Mouse (Mus musculus) layer of hippocampus, adult 9-10 months (tissue): ENCODE results near the gene Krtap28-13.
A peak's percentile ranks its signal among the peaks of the same experiment; 100 is the strongest.

Experiments
- DNase-seq: peaks from one replicate; pipeline ENCODE4 v3.0.0; 2022; ENCODE audit warnings: low spot score

The Krtap28-13 gene

DNA sequence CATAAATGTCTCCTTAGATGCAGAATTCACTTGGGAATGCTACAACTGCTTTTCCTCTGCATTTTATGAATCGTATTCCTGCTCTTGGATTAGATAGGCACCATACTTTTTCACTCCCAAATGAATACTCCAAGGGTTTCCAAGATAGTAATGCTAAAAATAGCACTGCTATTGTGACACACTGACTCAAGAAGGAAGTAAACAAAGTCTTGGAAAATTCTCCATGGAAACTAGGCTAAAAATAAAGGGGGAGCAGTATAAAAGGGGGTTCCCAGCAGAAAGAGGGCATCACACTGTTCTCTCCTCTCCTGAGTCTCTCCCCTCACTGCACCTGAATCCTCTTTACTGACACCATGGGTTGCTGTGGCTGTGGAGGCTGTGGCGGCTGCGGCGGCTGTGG is at the start of gene Krtap28-13:
Krtap28-13 (plus strand) TSS at position 288 of the 400 bp plus-strand sequence.
- no peak for DNase-seq

DNA sequence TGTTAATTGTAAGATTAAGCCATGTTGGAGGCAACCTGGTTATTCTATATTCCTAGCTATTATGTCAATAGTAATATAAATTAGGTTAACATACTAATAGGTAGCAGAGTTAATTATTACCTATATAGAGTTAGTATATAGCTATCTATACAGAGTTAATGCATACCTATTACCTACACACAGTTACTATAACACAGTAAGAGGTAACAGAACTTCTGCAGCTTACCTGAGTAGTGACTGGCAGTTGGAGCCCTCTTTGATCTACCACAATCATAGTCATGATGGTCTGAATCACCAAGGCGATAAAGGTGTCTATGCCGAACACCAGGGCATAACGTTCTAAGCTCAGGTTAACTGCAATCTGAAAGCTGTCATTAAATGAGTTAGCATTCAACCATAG is 46.3 kb upstream of the Krtap28-13 start:
- no peak for DNase-seq

DNA sequence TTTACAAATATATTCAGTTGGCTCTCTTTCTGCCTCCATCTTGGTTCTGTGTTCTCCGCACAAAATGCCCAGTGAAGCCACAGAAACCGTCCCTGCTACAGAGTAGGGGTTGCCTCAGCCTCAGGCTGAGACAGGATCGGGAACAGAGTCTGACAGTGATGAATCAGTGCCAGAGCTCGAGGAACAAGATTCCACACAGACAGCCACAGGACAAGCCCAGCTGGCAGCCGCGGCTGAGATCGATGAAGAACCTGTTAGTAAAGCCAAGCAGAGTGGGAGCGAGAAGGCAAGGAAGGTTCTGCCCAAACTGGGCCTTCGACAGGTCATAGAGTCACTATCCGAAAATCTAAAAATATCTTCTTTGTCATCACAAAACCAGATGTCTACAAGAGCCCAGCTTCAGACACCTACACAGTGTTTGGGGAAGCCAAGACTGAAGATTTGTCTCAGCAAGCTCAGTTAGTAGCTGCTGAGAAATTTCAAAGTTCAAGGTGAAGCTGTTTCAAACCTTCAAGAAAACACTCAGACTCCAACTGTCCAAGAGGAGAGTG is 45.3 kb upstream of the Krtap28-13 start:
- DNase-seq: no peak

DNA sequence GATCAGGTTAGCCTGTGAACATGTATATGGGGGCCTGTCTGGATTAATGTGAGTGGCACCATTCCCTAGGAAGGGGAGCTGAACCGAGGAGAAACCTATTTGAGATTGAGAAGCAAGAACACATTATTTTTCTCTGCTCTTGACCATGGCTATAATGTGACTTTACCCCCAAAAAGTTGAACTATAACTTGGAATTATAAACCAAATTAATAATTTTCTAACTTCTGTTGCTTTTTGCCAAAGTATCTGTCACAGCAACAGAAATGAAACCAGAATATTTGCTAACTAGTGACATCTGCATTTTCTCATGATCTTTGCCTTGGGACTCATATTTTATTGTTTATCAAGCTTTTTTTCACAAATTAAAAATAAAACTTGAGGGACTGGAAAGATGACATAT is 44.2 kb upstream of the Krtap28-13 start:
- no peak for DNase-seq

DNA sequence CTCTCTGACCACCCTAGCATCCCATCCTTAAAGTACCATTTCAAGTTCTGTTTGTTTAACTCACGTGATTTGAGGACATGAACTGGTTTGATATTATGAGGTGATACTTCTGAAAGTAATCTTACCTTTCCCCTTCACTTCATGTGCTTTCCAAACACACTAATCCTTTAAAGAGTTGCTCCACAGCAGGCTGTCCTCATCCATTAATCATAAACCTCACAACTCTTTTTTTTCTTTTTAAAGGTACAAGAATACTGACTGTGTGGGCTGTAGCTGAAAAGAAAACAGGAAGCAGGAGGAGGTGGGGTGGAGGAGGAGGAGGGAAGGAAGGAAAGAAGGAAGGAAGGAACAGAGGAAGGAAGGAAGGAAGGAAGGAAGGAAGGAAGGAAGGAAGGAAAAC is 28.8 kb upstream of the Krtap28-13 start:
- no peak for DNase-seq

DNA sequence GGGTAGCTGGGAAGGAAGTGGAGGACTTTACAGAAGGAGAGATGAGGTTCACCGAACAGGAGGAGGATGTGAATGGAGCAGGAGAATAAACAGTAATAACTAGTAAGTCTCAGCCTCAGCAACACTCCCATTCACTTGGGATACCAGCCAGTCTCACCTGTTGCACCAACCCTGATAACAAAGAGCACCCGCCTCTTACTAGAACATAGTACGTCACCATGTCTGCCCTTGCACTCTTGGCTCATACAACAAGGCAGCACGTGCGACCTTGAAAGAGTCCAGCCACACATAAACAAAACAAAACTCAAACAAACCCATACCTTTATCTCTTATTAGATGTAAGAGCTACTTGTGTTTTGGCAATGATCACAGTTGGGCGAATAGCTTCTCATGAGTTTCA is 28.2 kb upstream of the Krtap28-13 start:
- no peak for DNase-seq

DNA sequence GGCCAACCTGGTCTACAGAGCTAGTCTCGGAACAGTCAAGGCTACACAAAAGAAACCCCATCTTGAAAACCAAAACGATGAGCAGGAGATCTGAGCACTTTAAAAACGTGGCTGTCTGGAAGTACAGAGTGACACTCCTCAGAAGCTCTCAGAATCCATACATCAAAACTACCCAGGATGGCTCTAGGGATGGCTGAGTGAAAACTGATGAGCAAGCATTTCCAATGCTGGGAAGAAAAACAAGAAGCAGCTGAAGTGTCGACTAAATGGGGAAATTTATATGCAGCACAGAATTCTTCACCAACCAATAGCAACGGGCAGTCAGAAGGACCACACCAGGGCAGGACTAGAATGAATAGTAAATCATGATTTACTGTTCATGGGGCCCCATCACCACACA is 26.2 kb upstream of the Krtap28-13 start:
- no peak for DNase-seq

DNA sequence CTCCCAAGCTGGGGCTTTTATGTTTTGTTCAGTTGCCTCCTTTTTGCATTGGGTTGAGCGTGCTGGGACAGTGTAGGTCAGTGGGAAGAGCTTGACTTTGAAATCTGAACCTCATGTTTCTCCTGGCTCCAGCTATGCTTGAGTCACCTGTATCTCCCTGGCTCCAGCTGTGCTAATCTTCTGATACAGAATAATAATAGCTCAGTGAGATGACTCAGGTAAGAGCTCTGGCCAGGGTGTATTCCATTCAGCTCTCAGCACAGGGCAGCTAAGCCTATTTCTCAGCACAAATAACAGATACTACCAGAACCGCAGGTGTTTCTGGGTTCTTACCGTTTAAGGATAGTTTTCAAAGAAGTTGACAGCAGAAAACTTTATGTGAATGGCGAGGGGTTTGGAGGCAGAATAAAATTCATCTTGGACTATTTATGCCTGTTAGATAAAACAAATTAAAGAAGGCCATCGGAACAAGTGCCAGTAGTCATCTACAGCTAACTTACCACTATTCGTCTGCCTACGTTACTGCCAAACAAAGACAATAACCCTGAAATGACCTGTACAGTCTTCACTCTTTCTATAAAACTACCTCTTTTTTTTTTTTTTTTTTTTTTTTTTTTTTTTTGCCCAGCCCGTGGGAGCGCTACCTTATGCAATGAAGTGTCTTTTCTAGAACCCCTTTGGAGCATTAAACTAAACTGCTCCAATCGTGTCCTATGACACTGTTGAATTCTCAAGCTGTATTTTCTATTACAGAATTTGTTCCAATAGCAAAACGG is 23.6 kb upstream of the Krtap28-13 start:
- no peak for DNase-seq

DNA sequence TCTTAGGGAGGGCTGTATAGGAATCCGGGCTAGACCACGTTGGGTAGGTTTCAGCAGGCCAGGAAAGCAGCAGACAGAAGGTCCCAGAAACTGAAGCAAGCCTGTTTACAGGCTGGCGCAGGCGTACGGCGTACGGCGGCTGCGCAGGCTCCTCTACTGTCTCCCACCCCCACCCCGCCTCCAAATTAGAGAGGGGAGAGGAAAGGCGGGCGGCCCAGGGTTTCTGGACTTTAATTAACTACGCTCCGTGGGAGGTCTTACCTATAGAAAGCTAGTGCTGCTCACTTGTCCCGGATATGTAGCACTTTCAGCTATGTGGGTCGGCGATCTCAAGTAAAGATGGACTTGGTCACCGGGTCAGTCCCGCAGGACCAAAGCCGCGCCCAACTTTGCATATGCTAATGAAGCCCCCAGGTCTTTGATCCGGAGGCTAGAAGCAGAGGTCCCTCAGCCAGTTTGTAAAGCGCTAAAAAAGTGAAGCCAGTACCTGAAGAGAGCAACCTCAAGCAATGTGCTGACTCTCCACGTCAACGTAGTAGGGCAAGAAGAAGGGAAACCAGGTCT is 22.5 kb upstream of the Krtap28-13 start, which contains the start of gene Slc19a3:
Slc19a3 (minus strand) TSS at position 340 of the 564 bp plus-strand sequence.
- DNase-seq: no peak

DNA sequence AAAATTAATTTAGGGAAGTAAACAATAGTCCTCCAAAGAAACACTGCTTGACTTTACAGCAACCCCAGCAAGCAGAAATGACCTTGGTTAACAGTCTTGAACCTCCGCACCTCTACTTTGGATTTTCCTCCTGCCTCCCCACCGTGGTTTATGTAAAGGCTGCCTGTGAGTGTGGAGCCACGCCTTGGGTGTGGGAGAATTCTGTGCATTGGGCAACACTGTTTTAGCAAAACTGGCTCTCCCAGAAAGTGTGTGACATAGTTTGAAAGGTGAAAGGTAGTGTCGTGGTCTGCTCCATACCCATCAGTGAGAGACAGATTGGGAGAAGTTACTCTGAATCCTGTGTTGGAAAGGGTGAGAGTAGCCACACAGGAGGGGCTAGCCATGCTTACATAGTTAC is 21.6 kb upstream of the Krtap28-13 start:
- DNase-seq: no peak

DNA sequence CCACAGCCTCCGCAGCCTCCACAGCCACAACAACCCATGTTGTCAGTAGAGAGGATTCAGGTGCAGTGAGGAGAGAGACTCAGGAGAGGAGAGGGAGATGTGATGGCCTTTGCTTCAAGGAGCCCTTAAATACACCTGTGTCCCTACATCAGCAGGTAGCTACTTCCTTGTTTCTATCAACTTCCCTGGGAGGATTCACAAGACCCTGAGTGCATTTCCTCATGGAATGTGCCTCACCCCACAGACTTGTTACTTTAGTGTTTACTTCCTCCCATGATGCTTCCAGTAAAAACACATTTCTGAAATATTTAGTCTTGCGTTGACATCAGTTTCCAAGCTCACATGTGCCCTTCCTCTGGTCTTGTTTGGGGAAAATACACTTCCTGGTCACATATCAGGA is 18.4 kb upstream of the Krtap28-13 start, which contains the start of gene Krtap28-10:
Krtap28-10 (minus strand) TSS at position 101 of the 400 bp plus-strand sequence.
- DNase-seq: no peak

DNA sequence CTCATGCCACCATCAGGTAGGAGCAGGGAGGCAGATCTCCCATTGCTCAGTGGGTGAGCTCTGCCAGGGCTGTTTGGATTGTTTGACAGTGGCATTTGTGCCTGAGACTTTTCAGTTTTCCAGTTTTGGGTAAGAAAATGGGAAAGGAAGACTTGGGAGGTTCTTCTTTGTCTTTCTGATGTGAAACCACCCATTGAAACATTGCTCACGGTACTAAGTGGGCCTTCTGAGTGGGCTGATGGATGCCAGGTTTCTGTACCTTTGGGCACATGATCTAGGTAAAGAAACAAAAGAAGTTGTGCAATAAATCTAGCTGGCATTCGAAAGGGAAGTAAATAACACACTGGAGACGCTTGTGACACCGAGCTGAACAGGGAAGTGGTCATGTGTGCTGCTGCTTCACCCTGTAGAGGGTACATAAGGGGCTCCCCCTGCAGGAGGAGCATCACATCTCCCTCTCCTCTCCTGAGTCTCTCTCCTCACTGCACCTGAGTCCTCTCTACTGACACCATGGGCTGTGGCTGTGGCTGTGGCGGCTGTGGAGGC is 15.8 kb upstream of the Krtap28-13 start, which contains the start of gene Gm47969:
Gm47969 (plus strand) TSS at position 51 of the 546 bp plus-strand sequence.
- no peak for DNase-seq

DNA sequence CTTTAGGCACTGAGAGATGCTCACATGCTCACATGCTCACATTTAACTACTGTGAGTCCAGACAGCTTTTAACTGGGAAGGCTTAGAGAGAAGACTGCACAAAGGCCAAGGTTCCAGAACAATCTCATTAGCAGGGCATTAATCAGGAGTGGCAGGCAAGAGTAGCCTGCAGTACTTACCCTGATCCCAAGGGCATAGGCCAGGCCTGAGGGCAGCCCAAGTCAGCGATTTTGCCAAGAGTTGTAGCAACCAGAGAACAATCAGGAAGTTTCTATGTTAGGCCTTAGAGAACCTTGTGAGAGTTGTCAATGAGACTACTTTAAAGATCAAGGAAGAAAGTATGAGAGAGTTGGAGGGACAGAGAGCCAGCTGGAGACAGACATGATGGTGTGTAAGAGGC is 2.2 kb upstream of the Krtap28-13 start:
- no peak for DNase-seq

DNA sequence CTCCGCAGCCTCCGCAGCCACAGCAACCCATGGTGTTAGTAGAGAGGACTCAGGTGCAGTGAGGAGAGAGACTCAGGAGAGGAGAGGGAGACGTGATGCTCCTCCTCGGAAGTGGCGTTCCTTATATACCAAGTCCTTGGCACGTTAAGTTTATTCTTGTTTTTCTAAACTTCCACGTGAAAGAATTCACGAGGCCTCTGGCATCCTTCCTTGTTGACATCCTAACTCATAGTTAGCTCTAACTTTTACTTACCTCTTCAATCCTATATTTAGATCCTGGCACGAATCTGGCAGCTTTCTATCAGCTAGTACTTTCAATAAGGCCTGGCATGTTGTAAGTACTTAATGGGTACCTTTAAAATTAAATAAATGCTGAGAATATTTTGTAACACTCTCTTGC is 1.5 kb upstream of the Krtap28-13 start, which contains the start of gene A030005K14Rik:
A030005K14Rik (minus strand) TSS at position 101 of the 400 bp plus-strand sequence.
- DNase-seq: no peak

DNA sequence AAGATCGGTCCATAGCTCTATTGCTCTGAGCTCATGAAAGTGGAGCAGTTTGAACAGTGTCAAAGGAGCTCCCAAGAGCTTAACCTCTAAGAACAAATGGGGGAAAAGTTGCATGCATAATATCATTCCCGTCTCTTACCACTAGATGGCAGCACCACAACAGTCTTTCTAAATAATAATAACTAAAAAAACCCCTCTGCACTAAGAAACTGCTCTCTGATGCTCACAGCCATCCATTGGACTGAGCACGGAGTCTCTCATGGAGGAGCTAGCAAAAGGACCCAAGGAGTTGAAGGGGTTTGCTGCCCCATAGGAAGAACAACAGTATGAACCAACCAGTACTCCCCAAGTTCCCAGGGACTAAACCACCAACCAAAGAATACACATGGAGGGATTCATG is 4.1 kb downstream of the Krtap28-13 start:
- no peak for DNase-seq

DNA sequence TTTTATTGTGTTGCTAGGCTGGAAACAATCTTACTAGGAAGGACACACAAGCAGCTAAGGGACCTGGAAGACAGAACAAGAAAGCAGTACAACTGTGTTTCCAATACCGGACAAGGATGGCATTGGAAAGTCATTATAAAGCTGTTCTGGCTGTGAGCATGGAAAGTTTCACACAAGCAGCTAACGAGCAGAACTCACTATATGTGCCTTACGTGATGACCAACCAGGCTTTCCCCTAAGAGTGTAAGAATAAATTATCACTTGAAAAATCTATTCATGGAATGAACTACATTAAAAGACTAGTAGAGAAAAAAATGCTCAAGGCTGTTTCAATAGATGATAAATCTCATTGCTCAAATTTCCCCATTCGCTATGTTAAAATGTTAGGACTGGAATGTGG is 5.8 kb downstream of the Krtap28-13 start:
- DNase-seq: no peak

DNA sequence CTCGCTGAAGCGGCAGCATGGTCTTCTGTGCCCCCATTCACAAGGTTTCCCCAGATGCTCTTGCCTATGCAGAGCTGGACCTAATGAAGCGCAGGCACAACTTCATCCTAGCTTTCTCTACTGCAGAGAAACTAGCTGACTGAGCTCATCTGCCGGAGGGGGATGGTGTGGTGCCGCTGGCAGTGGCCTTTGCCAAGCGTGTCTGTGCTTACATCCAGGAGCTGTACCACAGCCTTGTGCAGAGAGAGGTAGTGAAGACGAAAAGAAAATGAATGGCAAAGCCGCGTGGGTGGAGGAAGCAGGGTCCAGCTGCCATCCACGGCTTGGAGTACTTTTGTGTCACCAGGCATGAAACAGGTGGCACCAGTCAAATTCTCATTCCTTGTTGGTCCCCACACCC is 6.5 kb downstream of the Krtap28-13 start:
- DNase-seq: no peak

DNA sequence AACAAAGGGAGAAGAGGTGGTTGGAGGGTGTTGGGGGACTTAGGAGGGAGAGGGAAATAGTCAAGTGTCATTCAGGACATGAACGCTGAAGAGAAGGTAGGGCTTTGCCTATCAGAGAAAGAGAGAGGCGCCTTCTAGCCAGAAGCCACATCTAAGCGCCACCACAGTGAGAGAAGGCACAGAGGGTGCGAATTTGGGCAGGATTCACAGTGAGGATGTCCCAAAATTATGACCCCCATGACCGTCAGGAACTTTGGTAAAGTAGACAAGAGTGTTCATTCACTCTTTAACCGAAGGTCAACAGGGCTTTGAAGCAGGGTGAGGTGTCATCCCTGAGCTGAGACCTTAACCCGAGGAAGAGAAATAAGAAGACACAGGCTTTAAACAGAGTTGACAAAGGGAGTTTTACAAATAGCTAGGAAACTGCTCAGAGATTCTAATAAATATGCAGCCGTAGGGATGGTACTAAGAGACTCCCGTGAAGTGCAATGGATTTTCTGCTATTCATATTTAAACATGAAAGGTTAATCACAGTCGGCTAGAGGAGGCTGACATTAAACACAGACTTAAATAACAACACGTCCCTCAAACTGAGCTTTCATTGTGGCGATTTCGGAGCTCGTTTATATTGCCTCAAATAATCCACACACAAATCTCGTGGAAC is 14.9 kb downstream of the Krtap28-13 start:
- no peak for DNase-seq

DNA sequence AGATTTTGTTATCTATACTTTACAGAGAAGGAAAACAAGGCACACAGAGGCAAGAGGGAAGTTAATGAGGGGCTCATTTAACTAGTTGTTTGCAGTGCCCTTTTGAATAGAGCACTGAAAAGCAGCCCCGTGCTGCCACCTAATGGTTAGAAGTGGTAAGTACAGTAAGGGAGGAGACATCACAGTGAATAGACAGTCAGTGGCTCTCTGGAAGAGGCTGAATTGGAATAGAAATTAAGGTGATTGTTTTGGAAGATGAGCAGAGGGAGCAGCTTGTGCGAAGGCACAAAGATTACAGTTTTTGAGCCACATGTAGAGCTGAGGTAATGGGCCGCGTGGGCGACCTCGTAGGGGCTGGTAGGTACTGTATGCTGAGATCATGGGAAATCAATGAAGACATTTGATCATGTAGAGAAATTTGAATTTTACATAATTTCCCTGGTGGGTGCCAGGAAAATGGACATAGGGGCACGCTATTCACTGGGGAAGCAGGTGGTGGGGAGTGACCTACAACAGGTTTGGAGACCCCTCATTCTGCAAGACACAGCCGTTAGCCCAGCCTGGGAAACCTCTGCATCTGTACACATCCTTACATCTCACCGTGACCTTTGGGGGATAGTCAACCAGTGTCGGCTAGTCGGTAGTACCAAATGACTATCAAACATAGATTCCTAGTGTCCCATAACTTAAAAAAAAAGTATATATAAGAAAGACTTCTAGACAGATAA is 15.6 kb downstream of the Krtap28-13 start:
- DNase-seq: peak; percentile 26

DNA sequence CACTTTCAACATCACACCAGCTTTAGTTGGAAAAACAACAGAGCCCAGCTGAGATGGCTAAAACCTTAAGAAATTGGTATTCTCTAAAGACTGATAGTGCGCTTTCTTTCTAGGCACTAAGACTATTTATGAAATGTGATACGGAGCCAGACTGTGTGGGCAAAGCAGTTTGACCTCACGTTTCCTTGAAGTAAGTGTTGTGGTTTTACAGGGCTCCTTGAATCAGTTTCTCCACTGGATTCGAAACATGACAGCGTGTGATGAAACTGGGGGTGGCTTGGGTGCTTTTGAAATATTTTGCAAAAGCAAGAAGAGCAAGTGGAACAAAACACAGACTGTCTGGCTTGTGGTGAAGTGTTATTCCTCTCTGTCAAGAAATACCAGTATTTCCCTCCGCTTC is 16.3 kb downstream of the Krtap28-13 start:
- no peak for DNase-seq

DNA sequence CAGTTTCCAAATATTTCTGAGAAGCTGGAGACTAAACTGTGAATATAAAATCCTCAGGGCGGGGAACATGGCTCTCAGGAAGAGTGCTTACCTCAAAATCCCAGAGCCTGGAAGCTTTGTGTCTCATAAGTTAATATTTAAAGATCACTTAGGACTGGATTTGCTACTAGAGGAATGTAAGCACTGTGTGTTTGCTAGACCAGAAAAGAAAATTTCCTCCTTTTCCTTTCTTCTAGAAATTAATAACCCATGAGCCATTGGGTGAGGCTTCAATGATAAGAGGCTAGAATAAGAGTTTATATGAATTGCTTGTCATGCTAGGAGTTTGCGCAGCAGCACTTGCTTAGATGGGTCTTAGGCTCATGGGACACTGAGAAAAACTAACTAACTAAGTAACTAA is 24.1 kb downstream of the Krtap28-13 start:
- DNase-seq: no peak

DNA sequence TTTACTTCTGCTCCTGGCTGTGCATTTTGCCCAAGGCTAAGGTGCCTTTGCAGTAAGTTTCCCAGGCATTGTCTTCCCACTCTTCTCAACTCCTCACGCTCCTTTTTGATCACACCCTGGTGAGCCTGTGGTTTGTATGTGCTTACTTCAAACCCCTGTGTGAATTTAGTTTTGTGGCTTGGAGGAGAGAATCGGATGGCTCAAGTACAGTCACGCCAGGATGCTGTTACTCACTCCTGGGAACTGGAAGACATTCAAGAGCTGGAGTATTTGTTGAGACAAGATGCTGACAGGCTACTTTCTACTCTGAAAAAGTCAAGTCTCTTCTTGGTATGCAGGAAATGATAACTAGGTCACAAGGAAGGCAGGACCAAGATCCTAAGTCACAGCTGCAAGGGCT is 30.5 kb downstream of the Krtap28-13 start:
- DNase-seq: no peak
